Mouse (Mus musculus) frontal cortex, postnatal 14 days (tissue): Measurements from ENCODE around the gene Pfdn6.
"Not testable (repeated sequence)": the region's sequence is repeated elsewhere in the genome, so short reads cannot be mapped to it uniquely, and the experiment has no call there.

Source experiments
- DNase-seq, 2 experiments: peaks; one replicate each; pipeline ENCODE4 v3.0.0; 2022; ENCODE audit warnings: low spot score in 2 of 2

The Pfdn6 gene

DNA sequence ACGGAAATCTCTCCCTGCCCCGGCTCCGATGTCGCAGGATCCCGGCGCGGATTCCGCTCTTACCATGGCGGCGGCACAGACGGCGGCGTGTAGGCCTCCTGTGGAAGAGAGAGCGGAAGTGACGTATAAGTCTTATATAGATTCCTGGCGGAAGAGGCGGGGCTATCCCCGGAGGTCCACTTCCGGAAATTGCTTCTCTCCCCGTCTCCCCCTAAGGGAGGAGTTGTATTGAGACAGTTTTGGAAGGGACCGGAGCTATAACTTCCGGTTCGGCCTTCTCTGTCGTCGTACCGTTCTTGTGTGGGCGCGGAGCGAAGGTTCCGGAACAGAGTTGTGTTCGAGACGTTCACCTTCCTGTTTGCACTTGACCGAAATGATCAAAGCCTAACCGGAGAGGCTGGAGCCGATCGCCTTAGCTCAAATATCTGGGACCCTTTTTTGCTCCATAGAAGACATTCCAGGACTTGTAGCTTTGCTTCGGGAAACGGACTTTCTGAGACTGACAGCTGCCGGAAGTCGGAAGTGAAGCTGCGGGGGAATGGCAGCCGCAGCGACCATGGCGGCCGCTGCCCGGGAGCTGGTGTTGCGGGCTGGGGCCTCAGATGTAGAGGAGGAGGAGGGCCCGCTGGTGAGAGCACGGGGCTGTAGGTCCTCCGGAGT lies 15.5 kb upstream of the Pfdn6 start, which contains the start of the genes Vps52 and Rps18:
Vps52 (plus strand) TSS at position 258 of the 660 bp plus-strand sequence.
Rps18 (minus strand) TSS at position 447 of the 660 bp plus-strand sequence.
- peak; percentile 96 for DNase-seq

DNA sequence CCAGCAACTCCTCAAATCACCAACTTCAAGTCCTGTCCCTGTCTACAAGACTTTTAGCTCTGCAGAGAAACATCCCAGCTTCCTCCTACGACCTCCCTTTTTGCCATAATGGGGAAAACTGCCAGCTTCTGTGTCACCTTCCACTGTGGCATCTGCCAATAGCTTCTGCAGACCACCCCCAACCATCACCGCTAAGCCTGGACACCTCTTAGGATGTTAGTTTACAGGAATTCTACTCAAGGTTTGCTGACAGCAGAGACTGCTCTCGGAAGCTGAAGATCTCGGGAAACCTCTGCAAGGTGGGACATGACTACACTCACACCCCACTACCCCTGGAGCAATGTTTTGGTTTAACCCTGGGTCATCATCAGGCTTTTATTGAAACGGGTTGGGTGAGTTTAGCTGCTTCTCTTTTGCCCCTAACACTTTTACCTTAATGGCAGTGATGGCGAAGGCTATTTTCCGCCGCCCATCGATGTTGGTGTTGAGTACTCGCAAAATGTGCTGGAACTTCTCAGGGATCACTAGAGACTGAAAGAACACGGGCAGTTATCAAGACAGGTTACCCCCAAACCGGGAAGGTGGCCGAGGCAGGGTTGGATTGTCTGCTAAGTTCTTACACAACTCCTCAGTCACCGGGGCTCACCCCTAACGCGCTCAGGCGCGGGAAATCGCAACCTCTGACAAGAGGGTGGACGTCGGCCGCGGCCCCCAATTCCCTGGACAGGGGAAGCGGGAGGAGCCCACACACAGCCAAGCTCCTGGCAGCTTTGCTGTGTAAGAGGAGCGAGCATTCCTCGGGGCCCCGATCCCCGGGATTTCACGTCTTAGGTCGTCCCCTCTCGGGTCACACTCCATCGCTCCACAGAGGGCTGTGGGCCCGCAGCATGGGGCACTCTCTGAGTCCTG lies 14.8 kb upstream of the Pfdn6 start:
- DNase-seq: peak in 1 of 2 experiments; percentile 50

- no peak for DNase-seq
These were observed 13.9 kb upstream of the Pfdn6 start for GRCm38 (mm10) chr17:33953961-33954565.

GRCm38 (mm10) chr17:33953310-33953709 lies 13.2 kb upstream of the Pfdn6 start:
- DNase-seq: no peak

GRCm38 (mm10) chr17:33952879-33953278 lies 12.7 kb upstream of the Pfdn6 start:
- DNase-seq: no peak

DNA sequence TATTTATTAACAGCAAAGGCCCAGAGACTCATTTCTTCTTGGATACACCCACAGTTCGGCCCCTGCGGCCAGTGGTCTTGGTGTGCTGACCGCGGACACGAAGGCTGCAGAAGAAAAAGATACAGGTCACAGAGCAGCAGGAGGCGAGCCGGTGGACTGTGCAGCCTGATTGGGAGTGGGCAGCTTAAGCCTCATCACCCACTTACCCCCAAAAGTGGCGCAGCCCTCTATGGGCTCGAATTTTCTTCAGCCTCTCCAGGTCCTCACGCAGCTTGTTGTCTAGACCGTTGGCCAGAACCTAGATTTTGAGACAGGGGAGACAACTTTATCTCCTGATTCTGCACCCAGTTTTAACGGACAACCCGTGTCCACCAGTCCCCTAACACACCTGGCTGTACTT lies 11.9 kb upstream of the Pfdn6 start:
- DNase-seq: not testable (repeated sequence)

DNA sequence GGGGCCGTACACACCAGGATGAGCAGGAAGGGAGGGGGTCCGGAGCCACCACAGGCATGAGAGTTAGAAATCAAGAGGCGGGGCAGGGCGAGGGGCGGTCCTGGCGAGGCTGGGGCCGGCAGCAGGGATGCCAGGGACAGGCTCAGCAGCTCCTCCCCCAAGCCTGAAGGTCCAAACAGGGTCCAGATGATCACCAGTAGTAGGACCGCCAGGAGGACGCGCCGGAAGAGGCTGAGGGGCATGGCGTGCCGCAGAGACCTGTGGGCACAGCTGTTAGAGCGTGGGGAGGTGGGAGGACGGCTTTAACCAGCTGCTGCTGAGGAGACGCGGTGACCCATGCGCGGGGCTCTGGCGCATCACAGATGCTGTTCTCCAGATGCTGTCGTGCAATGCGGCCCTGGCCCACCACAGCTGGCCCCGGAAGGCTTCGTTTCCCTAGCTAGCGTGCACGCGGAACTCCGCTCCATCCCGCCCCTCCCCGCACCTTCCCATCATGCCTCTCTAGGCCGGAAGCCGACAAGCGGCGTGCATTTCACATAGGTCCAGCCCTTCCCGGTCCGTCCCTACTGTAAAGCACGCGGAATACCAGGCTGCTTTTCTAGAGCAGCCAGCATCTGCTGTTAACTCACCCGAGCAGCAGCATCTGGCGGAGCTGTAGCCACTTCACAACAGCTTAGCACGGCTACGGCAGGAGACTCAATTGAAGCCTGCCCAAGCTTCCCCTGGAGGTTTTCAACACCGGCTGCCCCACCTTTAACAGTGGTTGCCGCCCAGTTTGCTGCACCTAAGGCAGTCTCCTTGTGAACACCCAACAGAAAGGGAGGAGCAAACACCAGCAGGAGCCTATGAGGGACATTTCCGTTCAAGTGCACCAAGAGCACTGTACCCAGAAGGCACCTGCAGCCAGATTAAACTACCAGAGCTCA lies 11.1 kb upstream of the Pfdn6 start, which contains the start of gene B3galt4:
B3galt4 (minus strand) TSS at position 468 of the 926 bp plus-strand sequence.
- peak; percentile 59 to 72 for DNase-seq

- DNase-seq: no peak
These were observed 10.0 kb upstream of the Pfdn6 start for GRCm38 (mm10) chr17:33950131-33950625.

DNA sequence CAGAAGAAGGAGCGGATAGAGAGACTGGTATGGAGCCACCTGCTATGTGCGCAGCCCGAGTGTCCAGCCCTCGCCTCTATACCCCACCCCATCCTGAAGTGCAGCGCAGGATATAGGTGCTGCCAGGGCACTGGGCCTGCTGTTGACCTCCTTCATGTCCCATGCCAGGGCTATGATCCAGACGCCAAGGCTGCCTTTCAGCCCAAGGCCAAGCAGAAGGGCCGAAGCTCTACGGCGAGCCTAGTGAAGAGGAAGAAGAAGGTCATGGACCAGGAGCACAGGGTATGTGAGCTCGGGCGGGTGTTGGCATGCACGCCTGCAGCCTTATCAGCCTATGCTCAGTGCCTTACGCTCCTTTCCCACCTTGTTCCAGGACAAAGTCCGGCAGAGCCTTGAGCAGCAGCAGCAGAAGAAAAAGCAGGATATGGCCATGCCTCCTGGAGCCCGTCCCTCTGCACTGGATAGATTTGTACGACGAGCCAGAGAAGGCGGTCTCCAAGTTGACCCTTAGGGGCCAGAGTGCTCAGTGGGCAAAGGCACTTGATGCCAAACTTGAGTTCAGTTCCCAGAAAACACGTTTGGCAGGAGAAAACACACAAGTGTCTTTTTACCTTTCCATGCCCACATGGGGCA lies 8.9 kb upstream of the Pfdn6 start:
- no peak for DNase-seq

DNA sequence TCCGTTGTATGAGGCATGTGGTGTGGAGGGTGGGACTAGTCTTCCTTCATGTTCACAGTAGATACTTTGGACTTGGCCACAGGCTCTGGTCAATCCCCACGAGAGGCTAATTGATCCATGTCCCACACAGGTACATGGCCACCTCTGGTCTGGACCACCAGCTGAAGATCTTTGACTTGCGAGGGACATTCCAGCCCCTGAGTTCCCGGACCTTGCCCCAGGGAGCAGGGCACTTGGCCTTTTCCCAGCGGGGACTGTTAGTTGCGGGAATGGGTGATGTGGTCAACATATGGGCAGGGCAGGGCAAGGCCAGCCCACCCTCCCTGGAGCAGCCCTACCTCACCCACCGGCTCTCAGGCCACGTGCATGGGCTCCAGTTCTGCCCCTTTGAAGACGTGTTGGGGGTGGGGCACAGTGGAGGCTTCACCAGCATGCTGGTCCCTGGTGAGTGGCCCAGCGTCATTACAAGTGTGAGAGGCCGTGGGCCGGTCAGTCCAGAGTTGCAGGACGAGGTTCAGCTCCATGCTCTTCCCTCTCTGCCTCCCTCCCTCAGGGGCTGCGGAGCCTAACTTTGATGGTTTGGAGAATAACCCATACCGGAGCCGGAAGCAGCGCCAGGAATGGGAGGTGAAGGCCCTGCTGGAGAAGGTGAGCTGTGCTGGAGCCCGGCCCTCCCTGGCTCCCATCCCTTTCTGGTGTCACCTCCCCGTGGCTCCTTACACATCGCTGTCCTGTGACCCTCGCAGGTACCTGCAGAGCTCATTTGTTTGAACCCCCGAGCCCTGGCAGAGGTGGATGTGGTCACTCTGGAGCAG lies 8.2 kb upstream of the Pfdn6 start:
- no peak for DNase-seq

GRCm38 (mm10) chr17:33947430-33948089 lies 7.4 kb upstream of the Pfdn6 start:
- no peak for DNase-seq

DNA sequence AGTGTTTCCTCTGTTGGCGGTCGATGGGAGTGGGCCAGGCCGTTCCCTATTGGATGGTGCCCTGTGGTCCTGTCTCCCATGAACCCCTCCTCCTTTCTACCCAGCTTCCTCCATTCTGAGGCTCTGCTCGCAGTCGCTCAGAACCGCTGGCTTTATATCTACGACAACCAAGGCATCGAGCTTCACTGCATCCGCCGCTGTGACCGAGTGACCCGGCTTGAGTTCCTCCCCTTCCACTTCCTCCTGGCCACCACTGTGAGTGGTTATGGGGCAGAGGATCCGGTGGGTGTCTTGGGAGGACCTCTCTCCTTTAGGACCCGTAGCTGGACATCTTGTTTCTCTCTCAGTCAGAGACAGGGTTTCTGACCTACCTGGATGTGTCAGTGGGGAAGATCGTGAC lies 3.3 kb upstream of the Pfdn6 start:
- no peak for DNase-seq

DNA sequence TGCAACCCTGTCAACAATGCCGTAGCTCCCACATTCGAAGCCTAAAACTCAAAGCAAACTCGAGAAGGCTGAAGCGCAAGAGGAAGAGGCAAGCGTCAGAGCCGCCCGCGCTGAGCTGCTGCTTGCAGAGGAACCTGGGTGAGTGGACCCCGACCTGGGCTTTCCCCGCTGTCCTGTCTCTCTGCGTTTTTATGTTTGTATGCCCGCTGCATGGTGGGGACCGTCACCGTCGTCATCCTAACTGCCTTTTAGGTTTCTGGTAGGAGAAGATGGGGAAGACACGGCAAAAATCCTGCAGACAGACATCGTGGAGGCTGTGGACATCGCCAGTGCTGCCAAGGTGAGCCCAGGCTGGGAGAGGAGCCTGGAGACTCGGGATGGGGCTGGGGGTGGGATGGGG lies 1.2 kb upstream of the Pfdn6 start:
- no peak for DNase-seq

- DNase-seq: no peak
These were observed 838 bp upstream of the Pfdn6 start for GRCm38 (mm10) chr17:33940981-33941380.

GRCm38 (mm10) chr17:33938783-33939182 lies 1.4 kb downstream of the Pfdn6 start:
- no peak for DNase-seq

DNA sequence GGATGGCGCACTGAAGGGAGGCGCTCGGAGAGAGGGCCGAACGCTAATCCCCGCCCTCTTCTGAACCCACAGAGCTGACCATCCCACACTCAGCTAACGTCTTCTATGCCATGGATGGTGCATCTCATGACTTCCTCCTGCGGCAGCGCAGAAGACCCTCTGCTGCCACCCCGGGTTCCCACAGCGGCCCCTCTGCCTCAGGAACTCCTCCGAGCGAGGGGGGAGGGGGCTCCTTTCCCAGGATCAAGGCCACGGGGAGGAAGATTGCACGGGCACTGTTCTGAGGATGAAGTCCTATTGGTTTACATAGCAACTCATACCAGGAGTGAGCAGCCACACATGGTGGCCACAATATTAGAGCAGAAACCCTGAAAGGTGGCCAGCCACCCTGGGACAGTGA lies 3.1 kb downstream of the Pfdn6 start:
- no peak for DNase-seq

DNA sequence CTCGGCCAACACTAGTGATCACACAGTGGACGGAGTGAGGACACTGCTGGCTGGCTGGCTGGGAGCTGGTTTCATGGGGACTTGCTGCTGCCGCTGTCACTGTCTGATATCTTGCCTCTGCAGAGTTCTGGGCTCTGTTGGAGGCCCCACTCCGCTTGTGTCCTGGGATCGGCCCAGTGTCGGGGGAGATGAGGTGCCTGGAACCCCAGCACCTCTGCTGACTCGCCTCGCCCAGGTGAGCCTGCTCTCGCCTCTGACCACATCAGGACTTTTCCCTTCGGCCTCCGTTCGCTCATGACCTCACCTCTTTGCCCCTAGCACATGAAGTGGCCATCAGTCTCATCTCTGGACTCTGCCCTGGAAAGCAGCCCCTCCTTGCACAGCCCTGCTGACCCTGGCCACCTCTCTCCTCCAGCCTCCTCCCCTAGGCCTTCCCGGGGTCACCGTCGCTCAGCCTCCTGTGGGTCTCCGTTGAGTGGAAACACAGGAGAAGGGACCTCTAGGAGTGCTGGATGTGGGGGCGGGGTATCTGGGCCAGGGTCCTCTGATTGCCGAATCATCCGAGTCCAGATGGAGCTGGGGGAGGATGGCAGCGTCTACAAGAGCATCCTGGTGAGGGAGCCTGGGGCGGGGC lies 4.6 kb downstream of the Pfdn6 start:
- no peak for DNase-seq

- DNase-seq: no peak
These were observed 7.2 kb downstream of the Pfdn6 start for GRCm38 (mm10) chr17:33932970-33933369.

DNA sequence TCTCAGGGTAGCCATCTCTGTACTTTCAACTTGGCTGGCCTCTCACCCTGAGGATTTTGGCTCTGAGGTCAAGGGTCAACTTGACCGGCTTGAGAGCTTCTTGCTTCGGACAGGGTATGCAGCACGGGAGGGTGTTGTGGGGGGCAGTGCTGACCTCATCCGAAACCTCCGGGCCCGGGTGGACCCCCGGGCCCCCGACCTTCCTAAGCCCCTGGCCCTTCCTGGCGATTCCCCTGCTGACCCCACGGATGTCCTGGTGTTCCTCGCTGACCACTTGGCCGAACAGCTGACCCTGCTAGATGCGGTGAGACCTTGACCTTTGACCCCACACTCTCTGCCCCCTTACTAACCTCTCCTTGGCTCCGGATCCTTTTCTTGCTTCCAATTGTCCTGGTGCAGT lies 7.7 kb downstream of the Pfdn6 start:
- no peak for DNase-seq
